Mouse (Mus musculus) cortical plate, adult 2 months (tissue): ENCODE measurements around the gene R3hdm2.

Source experiments
- CTCF ChIP-seq: fragments of 200-500 bp; IDR thresholded peaks from 2 replicates; pipeline ENCODE4 v1.5.1; 2011; ENCODE audit warnings: mild to moderate bottlenecking, control low read depth, low read length; ENCODE audit not compliant: insufficient read depth; ENCODE audit errors: extremely low read depth
- POLR2A ChIP-seq: fragments of 200-500 bp; IDR thresholded peaks from 2 replicates; pipeline ENCODE4 v1.6.1; 2011; ENCODE audit warnings: mild to moderate bottlenecking, low read length, control low read depth; ENCODE audit not compliant: insufficient read depth; ENCODE audit errors: extremely low read depth

DNA sequence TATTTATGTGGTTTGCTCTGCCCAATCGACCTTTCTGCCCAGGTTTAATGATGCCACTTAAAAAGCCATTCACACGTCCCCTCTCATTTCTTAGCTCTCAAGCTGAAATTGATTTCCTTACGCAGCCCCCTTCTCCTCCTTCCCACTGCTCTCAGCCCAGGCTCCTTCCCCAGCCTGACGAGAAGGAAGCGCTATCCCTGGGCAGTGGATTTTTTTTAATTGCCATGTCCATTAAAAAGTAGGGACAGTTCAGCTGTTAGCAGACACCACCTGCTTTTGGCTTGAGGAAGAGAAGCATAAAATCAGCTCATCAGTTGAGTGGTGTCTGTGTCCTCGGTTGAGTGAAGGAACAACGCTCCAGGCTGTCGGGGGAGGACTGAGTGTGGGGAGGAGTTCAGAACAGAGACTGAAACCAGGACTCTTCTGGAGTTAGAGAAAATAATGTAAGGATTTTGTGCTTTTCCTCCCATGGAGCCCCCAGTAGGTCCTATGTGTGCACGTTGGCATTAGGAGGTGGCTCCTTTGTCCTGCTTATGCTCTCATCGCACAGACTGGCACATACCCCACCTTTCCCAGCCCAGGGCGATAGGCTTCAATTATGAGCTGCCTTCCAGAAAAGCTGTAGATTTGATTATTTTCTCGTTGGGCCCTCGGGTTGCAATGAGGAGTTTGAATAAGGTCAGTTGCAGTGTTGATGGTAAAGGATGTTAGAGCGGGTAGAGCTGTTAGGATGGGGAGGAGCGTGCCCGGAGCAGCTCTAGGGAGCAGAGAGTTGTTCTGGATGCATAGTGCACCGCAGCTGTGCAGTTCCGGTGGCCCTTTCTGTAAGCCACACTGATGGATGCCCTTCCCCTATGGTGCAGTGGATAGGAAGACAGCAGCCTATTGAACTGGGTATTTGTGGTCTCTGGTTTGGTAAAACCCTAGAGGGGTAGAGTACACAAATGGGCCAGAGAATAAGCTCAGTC lies 110.3 kb downstream of the R3hdm2 start:
- TF ChIP-seq POLR2A (no peak), CTCF (no peak)
